ENCODE assay signal across 8 mouse cellular contexts in the genomic region with DNA sequence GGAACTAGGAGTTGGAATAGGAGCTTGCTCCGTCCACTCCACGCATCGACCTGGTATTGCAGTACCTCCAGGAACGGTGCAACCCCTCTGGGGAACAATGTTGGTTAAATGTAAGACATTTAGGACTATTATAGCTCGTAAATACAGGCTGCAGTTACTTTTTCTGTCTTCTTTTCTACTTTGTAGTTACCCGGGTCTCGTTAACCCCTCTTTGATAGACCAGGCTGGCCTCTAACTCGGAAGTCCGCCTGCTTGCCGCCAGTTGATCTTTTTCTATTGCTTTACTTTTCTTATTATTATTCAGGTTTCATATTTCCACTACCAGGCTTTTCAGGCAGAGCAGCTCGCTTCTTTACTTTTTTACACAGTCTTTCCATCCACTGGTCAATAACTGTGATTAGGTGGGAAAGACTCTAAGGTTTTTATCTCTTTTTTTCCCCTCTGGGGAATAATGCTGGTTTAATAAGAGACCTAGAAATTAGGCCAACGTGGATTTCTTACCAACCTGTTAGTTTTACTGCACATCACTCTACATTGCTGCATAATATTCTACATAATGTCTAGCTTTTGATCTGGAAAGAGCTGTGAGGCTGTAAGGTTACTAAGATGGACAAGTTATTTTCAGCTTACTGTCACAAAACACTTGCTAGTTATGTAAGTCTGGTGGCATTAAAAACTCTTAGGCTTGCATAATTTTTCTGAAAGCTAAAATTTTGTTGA. TPM values are rescaled to one million over a fixed set of nuclear protein-coding genes. Genes with fewer than 3 reads are reported as not detected.
A peak's percentile ranks its signal among the peaks of the same experiment; 100 is the strongest.
DNase-seq lines count a peak whose midpoint lies in the region; ATAC-seq and TF ChIP-seq lines count a peak whose summit lies in the region.

No protein-coding gene starts in this region.

- TF ChIP-seq EP300 in ES-Bruce4 (IDR thresholded peaks at IDR 0.05; ENCODE audit: insufficient read depth, low read depth, low read length) = no peak

- peak; percentile 83 for ATAC-seq in heart, embryonic 12.5 days (ENCODE audit: insufficient number of reproducible peaks, low FRiP score)
- no peak for ATAC-seq in cerebellum, adult (ENCODE audit: insufficient number of reproducible peaks, low FRiP score, low TSS enrichment)

- no peak for DNase-seq in heart, adult 8-10 months (ENCODE audit: low spot score)
- peak; percentile 79 for DNase-seq in embryonic facial prominence, embryonic 10.5 days (ENCODE audit: low spot score)
- DNase-seq in hindlimb bud, embryonic 11.5 days (ENCODE audit: extremely low spot score, low read depth, low spot score) = peak; percentile 80
- DNase-seq in mesoderm, embryonic 11.5 days (ENCODE audit: low read depth, low spot score) = peak; percentile 83
- DNase-seq in left cerebral cortex, postnatal 10 days (ENCODE audit: extremely low spot score in 1 of 2, low spot score in 2 of 2) = no peak

- H3K4me1 ChIP-seq in heart, embryonic 12.5 days (replicated peaks) = no peaks in the 10 kb centered on the region
- H3K4me1 ChIP-seq in ES-Bruce4 (ENCODE audit: control insufficient read depth, insufficient read depth, low read length) = peaks cover 2% of the 10 kb centered on the region
- peaks cover 3% of the 10 kb centered on the region; the same call in 1 of the 2 replicates for H3K4me1 ChIP-seq in embryonic facial prominence, embryonic 10.5 days

- peak overlapping the region; percentile 70 for H3K4me2 ChIP-seq in heart, embryonic 12.5 days

- H3K4me3 ChIP-seq in heart, embryonic 12.5 days = peak overlapping the region; percentile 44
- H3K4me3 ChIP-seq in ES-Bruce4 (ENCODE audit: low read depth, low read length) = no peak overlapping the region; the same call in 1 of the 2 replicates
- H3K4me3 ChIP-seq in embryonic facial prominence, embryonic 10.5 days = peak overlapping the region; percentile 18; the same call in 1 of the 2 replicates

- TF ChIP-seq CTCF in ES-Bruce4 (IDR thresholded peaks at IDR 0.05; ENCODE audit: low read depth, low read length) = no peak

- H3K27ac ChIP-seq in heart, embryonic 12.5 days (ENCODE audit: poor library complexity, severe bottlenecking) = peak overlapping the region; percentile 94
- no peak overlapping the region for H3K27ac ChIP-seq in ES-Bruce4 (ENCODE audit: insufficient read depth, low read length)
- H3K27ac ChIP-seq in embryonic facial prominence, embryonic 10.5 days (replicated peaks) = no peak overlapping the region

- H3K27me3 ChIP-seq in heart, embryonic 12.5 days (replicated peaks) = no peaks in the 10 kb centered on the region
- H3K27me3 ChIP-seq in ES-Bruce4 (ENCODE audit: control insufficient read depth, insufficient read depth, low read length, poor library complexity, severe bottlenecking) = no peaks in the 10 kb centered on the region
- no peaks in the 10 kb centered on the region for H3K27me3 ChIP-seq in embryonic facial prominence, embryonic 10.5 days (replicated peaks; ENCODE audit: low read depth, poor library complexity, severe bottlenecking)

- H3K36me3 ChIP-seq in heart, embryonic 12.5 days = no peaks in the 10 kb centered on the region
- H3K36me3 ChIP-seq in ES-Bruce4 (ENCODE audit: control insufficient read depth, insufficient read depth, low read length, poor library complexity, severe bottlenecking) = 0 out of 2 replicates have a peak, but pooled peaks cover 3% of the 10 kb centered on the region
- no peaks in the 10 kb centered on the region for H3K36me3 ChIP-seq in embryonic facial prominence, embryonic 10.5 days (replicated peaks)

- TF ChIP-seq POLR2A in ES-Bruce4 (IDR thresholded peaks at IDR 0.05; ENCODE audit: insufficient read depth, low read length) = peak; percentile 98

- intact Hi-C loops in left cerebral cortex, postnatal 10 days (cut with DNase I) = no loop called here

- WGBS in heart, embryonic 12.5 days = under 1% methylated on average over 12 of the region's 12 CpGs
- WGBS in embryonic facial prominence, embryonic 10.5 days = under 1% methylated on average over 12 of the region's 12 CpGs

- no peaks in the 10 kb centered on the region for H3K9me3 ChIP-seq in heart, embryonic 12.5 days (replicated peaks)
- no peaks in the 10 kb centered on the region for H3K9me3 ChIP-seq in ES-Bruce4 (replicated peaks; ENCODE audit: control insufficient read depth, insufficient read depth, low read length, poor library complexity, severe bottlenecking)
- no peaks in the 10 kb centered on the region for H3K9me3 ChIP-seq in embryonic facial prominence, embryonic 10.5 days

- 0 out of 2 replicates have a peak overlapping the region, but pooled peaks have one; percentile 87 for H3K9ac ChIP-seq in heart, embryonic 12.5 days
- H3K9ac ChIP-seq in ES-Bruce4 (ENCODE audit: low read depth, poor library complexity, severe bottlenecking) = 0 out of 2 replicates have a peak overlapping the region, but pooled peaks have one; percentile 47

RNA-seq across cellular contexts. Expression of a gene that starts 32.4 kb away (rescaled TPM):
- polyA plus RNA-seq in heart, embryonic 12.5 days (2016; fragmentation: Nextera tagmentation; extraction: Ambion mirVana) = 5.1 and 5.8 TPM in 2 replicates
- total RNA-seq in heart, adult 8-10 months (2022) = 10 to 100 TPM; 33.3 to 40.4 (median 37.5) TPM
- 90.7 and 95.8 TPM in 2 replicates for polyA plus RNA-seq in ES-Bruce4 (2011; ENCODE audit: insufficient read depth, insufficient read length, low read depth, missing spikeins)
- 20.3 and 21.1 TPM in 2 replicates for polyA plus RNA-seq in embryonic facial prominence, embryonic 10.5 days (2016; fragmentation: Nextera tagmentation; extraction: Ambion mirVana)
- total RNA-seq in left cerebral cortex, postnatal 10 days (2021) = 1 to 10 TPM; 1.6 to 2.2 TPM

RNA-seq across cellular contexts. Expression of a gene that starts 39.6 kb away (rescaled TPM):
- 16.9 and 18.7 TPM in 2 replicates for polyA plus RNA-seq in heart, embryonic 12.5 days (2016; fragmentation: Nextera tagmentation; extraction: Ambion mirVana)
- 10 to 100 TPM in 3 of 4 experiments, 1 to 10 TPM in 1; 9.5 to 12.4 (median 12.2) TPM for total RNA-seq in heart, adult 8-10 months (2022)
- 61.1 and 67.1 TPM in 2 replicates for polyA plus RNA-seq in ES-Bruce4 (2011; ENCODE audit: insufficient read depth, insufficient read length, low read depth, missing spikeins)
- polyA plus RNA-seq in embryonic facial prominence, embryonic 10.5 days (2016; fragmentation: Nextera tagmentation; extraction: Ambion mirVana) = 29.2 and 29.6 TPM in 2 replicates
- 1 to 10 TPM; 5.0 TPM for total RNA-seq in left cerebral cortex, postnatal 10 days (2021)

RNA-seq across cellular contexts. Expression of a gene that starts 39.7 kb away (rescaled TPM):
- polyA plus RNA-seq in heart, embryonic 12.5 days (2016; fragmentation: Nextera tagmentation; extraction: Ambion mirVana) = 0.22 and 0.29 TPM in 2 replicates
- not detected for total RNA-seq in heart, adult 8-10 months (2022)
- 0.67 and 1.3 TPM in 2 replicates for polyA plus RNA-seq in ES-Bruce4 (2011; ENCODE audit: insufficient read depth, insufficient read length, low read depth, missing spikeins)
- 5.1 and 5.2 TPM in 2 replicates for polyA plus RNA-seq in embryonic facial prominence, embryonic 10.5 days (2016; fragmentation: Nextera tagmentation; extraction: Ambion mirVana)
- total RNA-seq in left cerebral cortex, postnatal 10 days (2021) = 10 to 100 TPM; 35.7 to 39.7 TPM

Comparison
In these comparisons a context has a peak if more than half of its experiments do, and no peak if none do; other contexts are left out.
1. DNase-seq: peak in embryonic facial prominence, embryonic 10.5 days (single experiment), hindlimb bud, embryonic 11.5 days (single experiment) and mesoderm, embryonic 11.5 days (single experiment); none in heart, adult 8-10 months (single experiment) and left cerebral cortex, postnatal 10 days (0 of 2).